15 mouse cellular contexts compared by ENCODE assay signal in the genomic region with DNA sequence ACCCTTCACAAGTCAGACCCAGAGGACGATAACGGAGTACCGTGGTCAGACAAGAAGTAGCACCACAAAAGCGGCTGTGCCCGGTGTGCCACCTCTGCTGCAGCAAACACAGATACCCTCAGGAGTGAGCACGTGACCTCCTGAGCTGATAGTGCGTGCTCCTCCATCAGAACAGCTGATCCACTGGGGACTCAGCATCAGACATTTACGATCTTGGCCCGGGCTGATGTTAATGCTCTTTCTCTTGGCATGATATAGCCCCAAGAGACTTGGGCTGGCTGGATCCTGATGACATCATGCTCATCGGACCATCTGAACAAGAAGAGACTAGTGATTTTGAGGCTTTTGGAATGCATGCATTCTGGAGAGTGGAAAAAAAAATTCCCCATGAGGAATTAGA. TPM values are rescaled to one million over a fixed set of nuclear protein-coding genes. Genes with fewer than 3 reads are reported as not detected.
DNase-seq lines count a peak whose midpoint lies in the region; ATAC-seq lines count a peak whose summit lies in the region.
"Had no signal": no experiment of that assay in that cellular context is flagged by ENCODE, and none has a peak within 500 bp of the region (broad histone marks: within the 10 kb centered on the region; RNA-seq: fewer than 3 reads in every experiment).

No protein-coding gene starts in this region.

- 87% methylated on average over 10 of the region's 10 CpGs for WGBS in heart, embryonic 10.5 days
- WGBS in intestine, embryonic 15.5 days: 75% methylated on average over 10 of the region's 10 CpGs

- H3K36me3 ChIP-seq in heart, embryonic 10.5 days: no peaks in the 10 kb centered on the region
- no peaks in the 10 kb centered on the region for H3K36me3 ChIP-seq in intestine, embryonic 15.5 days
- H3K36me3 ChIP-seq: forebrain, embryonic 12.5 days; liver, embryonic 15.5 days had no signal

- no peak for ATAC-seq in intestine, embryonic 15.5 days
- ATAC-seq: intestine, postnatal 0 days had no signal

- H3K27me3 ChIP-seq in heart, embryonic 10.5 days (ENCODE audit: insufficient read depth, poor library complexity, severe bottlenecking): no peaks in the 10 kb centered on the region
- H3K27me3 ChIP-seq in intestine, embryonic 15.5 days (replicated peaks): no peaks in the 10 kb centered on the region
- H3K27me3 ChIP-seq: forebrain, embryonic 12.5 days; liver, embryonic 15.5 days had no signal

- 0 out of 2 replicates have a peak, but pooled peaks cover 3% of the 10 kb centered on the region for H3K4me1 ChIP-seq in heart, embryonic 10.5 days
- H3K4me1 ChIP-seq in intestine, embryonic 15.5 days (replicated peaks): no peaks in the 10 kb centered on the region
- H3K4me1 ChIP-seq: forebrain, embryonic 12.5 days; liver, embryonic 15.5 days had no signal

- H3K9me3 ChIP-seq in heart, embryonic 10.5 days: peaks cover 4% of the 10 kb centered on the region; the same call in 1 of the 2 replicates
- H3K9me3 ChIP-seq in intestine, embryonic 15.5 days: no peaks in the 10 kb centered on the region
- H3K9me3 ChIP-seq: liver, embryonic 15.5 days had no signal

- no peak overlapping the region for H3K4me2 ChIP-seq in intestine, embryonic 15.5 days (replicated peaks)
- H3K4me2 ChIP-seq: forebrain, embryonic 12.5 days; liver, embryonic 15.5 days had no signal

- H3K27ac ChIP-seq in heart, embryonic 10.5 days: no peak overlapping the region
- no peak overlapping the region for H3K27ac ChIP-seq in intestine, embryonic 15.5 days
- H3K27ac ChIP-seq: forebrain, embryonic 12.5 days; heart, adult 2 months; left cerebral cortex, adult 2 months; liver, embryonic 15.5 days had no signal

- peak; percentile 47 to 51 for DNase-seq in heart, adult 18-20 months
- DNase-seq in heart, embryonic 10.5 days (ENCODE audit: low spot score): no peak
- DNase-seq in lung, postnatal 4 days: peak; percentile 21 to 42
- no peak for DNase-seq in lung, postnatal 36 days
- DNase-seq in heart, postnatal 4 days: peak; percentile 59
- DNase-seq in skeletal muscle tissue, adult 2 months (ENCODE audit: low read depth, low spot score): peak; percentile 83
- no peak for DNase-seq in frontal cortex, postnatal 14 days (ENCODE audit: low spot score in 2 of 2)
- DNase-seq: adrenal gland, postnatal 36 days; cerebellum, adult 11 months had no signal

- H3K9ac ChIP-seq in intestine, embryonic 15.5 days: no peak overlapping the region
- H3K9ac ChIP-seq: forebrain, embryonic 12.5 days; liver, embryonic 15.5 days had no signal

- H3K4me3 ChIP-seq in heart, embryonic 10.5 days: no peak overlapping the region
- H3K4me3 ChIP-seq in intestine, embryonic 15.5 days (replicated peaks): no peak overlapping the region
- H3K4me3 ChIP-seq: forebrain, embryonic 12.5 days; heart, adult 2 months; left cerebral cortex, adult 2 months; liver, embryonic 15.5 days had no signal

RNA-seq across cellular contexts. Expression of a gene that starts 50.3 kb away (rescaled TPM):
- 10 to 100 TPM; 49.4 to 52.0 TPM for total RNA-seq in heart, adult 18-20 months (2021)
- polyA plus RNA-seq in heart, embryonic 10.5 days (2016; fragmentation: Nextera tagmentation; extraction: Ambion mirVana): 121 and 128 TPM in 2 replicates
- total RNA-seq in heart, postnatal 4 days (2021): 10 to 100 TPM; 48.7 to 50.8 TPM
- 144 and 173 TPM in 2 replicates for polyA plus RNA-seq in intestine, embryonic 15.5 days (2015; fragmentation: Nextera tagmentation; extraction: Ambion mirVana)

RNA-seq across cellular contexts. Expression of a gene that starts 54.5 kb away (rescaled TPM):
- total RNA-seq in heart, adult 18-20 months (2021): 100 to 1,000 TPM; 113 to 117 TPM
- 19.5 and 24.5 TPM in 2 replicates for polyA plus RNA-seq in heart, embryonic 10.5 days (2016; fragmentation: Nextera tagmentation; extraction: Ambion mirVana)
- total RNA-seq in heart, postnatal 4 days (2021): 100 to 1,000 TPM; 196 to 207 TPM
- 12.3 and 13.4 TPM in 2 replicates for polyA plus RNA-seq in intestine, embryonic 15.5 days (2015; fragmentation: Nextera tagmentation; extraction: Ambion mirVana)

Comparison
In these comparisons a context has a peak if more than half of its experiments do, and no peak if none do; other contexts are left out.
1. DNase-seq: peak in heart, adult 18-20 months (2 of 2), lung, postnatal 4 days (2 of 2), heart, postnatal 4 days (single experiment) and skeletal muscle tissue, adult 2 months (single experiment); none in heart, embryonic 10.5 days (single experiment), lung, postnatal 36 days (single experiment) and frontal cortex, postnatal 14 days (0 of 2).